Mouse (Mus musculus) midbrain, embryonic 13.5 days (tissue): ENCODE results near the gene Tmem204. TPM values are rescaled to one million over a fixed set of nuclear protein-coding genes. Genes with fewer than 3 reads are reported as not detected.

Experiments
- ATAC-seq: fragments of 200-750 bp; cut with Nextera tagmentation; 2 replicates; pipeline ENCODE4 v1.8.0; 2017; ENCODE audit warnings: mild to moderate bottlenecking, moderate TSS enrichment, moderate library complexity
- H3K27ac ChIP-seq: fragments of 300-500 bp; sonication (generic); 2 replicates; pipeline ENCODE4 v1.5.1; 2015; ENCODE audit warnings: inconsistent platforms, mild to moderate bottlenecking, moderate library complexity
- H3K27me3 ChIP-seq: fragments of 300-500 bp; sonication (generic); 2 replicates; pipeline ENCODE4 v1.6.1; 2015; ENCODE audit warnings: mild to moderate bottlenecking, inconsistent platforms
- H3K36me3 ChIP-seq: fragments of 300-500 bp; sonication (generic); 2 replicates; pipeline ENCODE4 v1.6.1; 2015; ENCODE audit warnings: mild to moderate bottlenecking, inconsistent platforms
- H3K4me1 ChIP-seq: fragments of 300-500 bp; sonication (generic); replicated peaks from 2 replicates; pipeline ENCODE4 v1.6.1; 2015; ENCODE audit warnings: inconsistent platforms
- H3K4me2 ChIP-seq: fragments of 300-500 bp; sonication (generic); replicated peaks from 2 replicates; pipeline ENCODE4 v1.6.1; 2015; ENCODE audit warnings: moderate library complexity, mild to moderate bottlenecking, inconsistent platforms
- H3K4me3 ChIP-seq: fragments of 300-500 bp; sonication (generic); replicated peaks from 2 replicates; pipeline ENCODE4 v1.5.1; 2015; ENCODE audit warnings: mild to moderate bottlenecking, inconsistent platforms
- H3K9ac ChIP-seq: fragments of 300-500 bp; sonication (generic); replicated peaks from 2 replicates; pipeline ENCODE4 v1.6.1; 2015; ENCODE audit warnings: mild to moderate bottlenecking, inconsistent platforms
- H3K9me3 ChIP-seq: fragments of 300-500 bp; sonication (generic); 2 replicates; pipeline ENCODE4 v1.6.1; 2016; ENCODE audit warnings: mild to moderate bottlenecking, inconsistent platforms
- WGBS: fragments of 180-500 bp; shearing (Covaris S2); methylation state at CpG from one replicate; pipeline ENCODE4 v1.1.7; 2015; 5-methylcytosine and 5-hydroxymethylcytosine counted together
- polyA plus RNA-seq: library from polyadenylated mRNA; unstranded; fragments of >200 nt; fragmentation: Nextera tagmentation; extraction: Ambion mirVana; gene quantifications from 2 replicates; pipeline ENCODE4 v1.2.1, GENCODE M21; 2015

The Tmem204 gene
- polyA plus RNA-seq, 1 experiment from 2014 or later = 10.8 TPM

- ATAC-seq = 0 out of 2 replicates have a peak, but pooled peaks have one; percentile 48
- Histone ChIP-seq H3K4me3 (no peak overlapping the region), H3K27me3 (no peaks in the 10 kb centered on the region), H3K36me3 (peaks cover 19% of the 10 kb centered on the region), H3K9me3 (no peaks in the 10 kb centered on the region), H3K27ac (0 out of 2 replicates have a peak overlapping the region, but pooled peaks have one; percentile 14), H3K4me2 (no peak overlapping the region), H3K4me1 (0 out of 2 replicates have a peak, but pooled peaks cover 4% of the 10 kb centered on the region), H3K9ac (no peak overlapping the region)
- WGBS = 87% methylated on average over 14 of the region's 14 CpGs
Observed at GRCm38 (mm10) chr17:25082081-25082847, 1.1 kb downstream of the Tmem204 start.

DNA sequence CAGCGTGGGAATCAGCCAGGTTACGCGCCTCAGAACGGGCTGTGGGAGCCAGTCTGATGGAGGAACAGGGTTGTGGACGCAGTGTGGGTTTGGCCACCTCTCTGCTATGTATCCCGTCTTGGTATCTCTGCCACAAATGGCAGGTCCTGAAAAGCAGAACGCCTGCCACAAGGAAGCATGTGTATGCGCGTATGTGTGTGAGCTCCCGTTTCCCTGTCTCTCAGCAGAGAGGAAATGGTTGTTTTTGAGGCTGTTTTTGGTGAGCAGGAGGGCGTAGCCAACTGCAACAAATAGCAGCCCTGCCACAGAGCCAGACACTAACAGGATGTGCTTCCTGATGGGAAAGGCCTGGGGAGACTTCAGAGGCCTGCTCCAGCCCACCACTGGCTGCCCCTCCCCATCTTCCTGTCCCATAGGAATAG, 2.4 kb downstream of the Tmem204 start:
- 91% methylated on average over 11 of the region's 11 CpGs for WGBS
- no peak for ATAC-seq
- no peaks in the 10 kb centered on the region for H3K9me3 ChIP-seq
- H3K4me3 ChIP-seq = peak overlapping the region; percentile 20; the same call in 1 of the 2 replicates
- H3K4me1 ChIP-seq = 0 out of 2 replicates have a peak, but pooled peaks cover 4% of the 10 kb centered on the region
- H3K9ac ChIP-seq = no peak overlapping the region; the same call in 1 of the 2 replicates
- H3K36me3 ChIP-seq = peaks cover 24% of the 10 kb centered on the region
- H3K4me2 ChIP-seq = no peak overlapping the region
- no peaks in the 10 kb centered on the region for H3K27me3 ChIP-seq
- peak overlapping the region; percentile 44; the same call in 1 of the 2 replicates for H3K27ac ChIP-seq

GRCm38 (mm10) chr17:25080210-25080609, 3.2 kb downstream of the Tmem204 start:
- Histone ChIP-seq H3K36me3 (peaks cover 24% of the 10 kb centered on the region), H3K27me3 (no peaks in the 10 kb centered on the region), H3K4me3 (peak overlapping the region; percentile 20; the same call in 1 of the 2 replicates), H3K9ac (no peak overlapping the region; the same call in 1 of the 2 replicates), H3K9me3 (no peaks in the 10 kb centered on the region), H3K4me2 (no peak overlapping the region), H3K27ac (no peak overlapping the region), H3K4me1 (0 out of 2 replicates have a peak, but pooled peaks cover 4% of the 10 kb centered on the region)
- 90% methylated on average over 13 of the region's 13 CpGs for WGBS
- no peak for ATAC-seq

GRCm38 (mm10) chr17:25077771-25078372, 5.5 kb downstream of the Tmem204 start:
- no peak overlapping the region for H3K4me3 ChIP-seq
- H3K9me3 ChIP-seq = no peaks in the 10 kb centered on the region
- H3K9ac ChIP-seq = no peak overlapping the region
- peaks cover 24% of the 10 kb centered on the region for H3K36me3 ChIP-seq
- WGBS = 74% methylated on average over 13 of the region's 13 CpGs
- peak; percentile 76 for ATAC-seq
- H3K27ac ChIP-seq = peak overlapping the region; percentile 48
- 0 out of 2 replicates have a peak, but pooled peaks cover 4% of the 10 kb centered on the region for H3K4me1 ChIP-seq
- no peaks in the 10 kb centered on the region for H3K27me3 ChIP-seq
- H3K4me2 ChIP-seq = 0 out of 2 replicates have a peak overlapping the region, but pooled peaks have one; percentile 1

DNA sequence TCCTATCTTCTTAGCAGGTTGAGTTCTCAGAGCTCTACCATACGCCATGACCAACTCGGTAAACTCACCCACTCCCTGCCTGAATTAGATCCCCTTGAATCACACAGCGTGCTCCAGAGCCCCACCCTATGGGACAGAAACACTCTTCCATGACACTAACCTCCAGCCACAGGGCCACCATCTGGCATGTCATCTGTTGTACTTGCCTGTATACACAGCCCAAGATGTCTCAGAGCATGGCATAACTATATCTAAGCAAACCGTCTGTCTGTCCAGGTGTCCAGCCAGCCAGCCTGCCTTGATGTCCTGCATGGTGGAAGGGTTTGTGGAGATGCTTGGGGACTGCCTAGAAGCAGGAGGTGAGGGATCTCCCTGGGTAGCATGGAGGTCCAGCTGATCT, 6.5 kb downstream of the Tmem204 start:
- ATAC-seq = no peak
- Histone ChIP-seq H3K4me1 (0 out of 2 replicates have a peak, but pooled peaks cover 4% of the 10 kb centered on the region), H3K4me3 (no peak overlapping the region), H3K27me3 (no peaks in the 10 kb centered on the region), H3K27ac (peak overlapping the region; percentile 21; the same call in 1 of the 2 replicates), H3K4me2 (no peak overlapping the region), H3K36me3 (peaks cover 25% of the 10 kb centered on the region), H3K9ac (no peak overlapping the region), H3K9me3 (no peaks in the 10 kb centered on the region)
- 88% methylated on average over 4 of the region's 4 CpGs for WGBS

GRCm38 (mm10) chr17:25068690-25069089, 14.7 kb downstream of the Tmem204 start:
- WGBS = 75% methylated on average over 2 of the region's 2 CpGs
- peaks cover 26% of the 10 kb centered on the region for H3K36me3 ChIP-seq
- H3K27me3 ChIP-seq = no peaks in the 10 kb centered on the region
- H3K9ac ChIP-seq = no peak overlapping the region
- H3K9me3 ChIP-seq = no peaks in the 10 kb centered on the region
- no peak overlapping the region for H3K4me3 ChIP-seq
- no peak overlapping the region for H3K27ac ChIP-seq
- no peak for ATAC-seq
- no peaks in the 10 kb centered on the region for H3K4me1 ChIP-seq
- no peak overlapping the region for H3K4me2 ChIP-seq

- ATAC-seq = no peak
- H3K36me3 ChIP-seq = peaks cover 26% of the 10 kb centered on the region
- no peak overlapping the region for H3K9ac ChIP-seq
- H3K9me3 ChIP-seq = no peaks in the 10 kb centered on the region
- 78% methylated on average over 8 of the region's 8 CpGs for WGBS
- H3K4me1 ChIP-seq = no peaks in the 10 kb centered on the region
- H3K27me3 ChIP-seq = no peaks in the 10 kb centered on the region
- H3K4me2 ChIP-seq = no peak overlapping the region
- H3K4me3 ChIP-seq = no peak overlapping the region
- H3K27ac ChIP-seq = no peak overlapping the region
Observed at GRCm38 (mm10) chr17:25067442-25067851, 15.9 kb downstream of the Tmem204 start.

- no peaks in the 10 kb centered on the region for H3K4me1 ChIP-seq
- H3K4me2 ChIP-seq = no peak overlapping the region
- ATAC-seq = no peak
- no peaks in the 10 kb centered on the region for H3K9me3 ChIP-seq
- H3K4me3 ChIP-seq = no peak overlapping the region
- no peak overlapping the region for H3K27ac ChIP-seq
- H3K27me3 ChIP-seq = no peaks in the 10 kb centered on the region
- no peak overlapping the region for H3K9ac ChIP-seq
- WGBS = 94% methylated on average over 7 of the region's 7 CpGs
- H3K36me3 ChIP-seq = peaks cover 32% of the 10 kb centered on the region
Observed at GRCm38 (mm10) chr17:25066595-25066994, 16.8 kb downstream of the Tmem204 start.

DNA sequence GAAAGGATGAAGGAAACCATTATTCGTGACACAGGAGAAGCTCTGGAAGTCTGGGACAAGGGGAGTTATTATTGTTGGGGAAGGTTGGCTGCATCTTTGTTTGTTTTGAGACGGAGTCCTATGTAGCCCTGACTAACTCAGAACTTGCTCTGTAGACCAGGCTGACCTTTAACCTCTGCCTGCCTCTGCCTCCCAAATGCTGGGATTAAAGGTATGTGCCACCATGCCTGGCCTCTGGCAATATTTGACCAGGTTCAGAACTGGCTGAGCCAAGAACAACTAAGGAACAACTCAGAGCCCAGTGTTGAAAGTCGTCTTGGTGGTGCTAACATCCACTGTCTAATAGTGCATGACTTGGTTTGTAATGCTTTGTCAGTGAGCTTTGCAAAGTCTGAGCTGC, 18.2 kb downstream of the Tmem204 start:
- no peaks in the 10 kb centered on the region for H3K4me1 ChIP-seq
- H3K9ac ChIP-seq = no peak overlapping the region
- no peak overlapping the region for H3K4me3 ChIP-seq
- 92% methylated on average over 3 of the region's 3 CpGs for WGBS
- no peak for ATAC-seq
- H3K9me3 ChIP-seq = no peaks in the 10 kb centered on the region
- H3K27me3 ChIP-seq = no peaks in the 10 kb centered on the region
- peaks cover 40% of the 10 kb centered on the region for H3K36me3 ChIP-seq
- H3K4me2 ChIP-seq = no peak overlapping the region
- H3K27ac ChIP-seq = no peak overlapping the region

DNA sequence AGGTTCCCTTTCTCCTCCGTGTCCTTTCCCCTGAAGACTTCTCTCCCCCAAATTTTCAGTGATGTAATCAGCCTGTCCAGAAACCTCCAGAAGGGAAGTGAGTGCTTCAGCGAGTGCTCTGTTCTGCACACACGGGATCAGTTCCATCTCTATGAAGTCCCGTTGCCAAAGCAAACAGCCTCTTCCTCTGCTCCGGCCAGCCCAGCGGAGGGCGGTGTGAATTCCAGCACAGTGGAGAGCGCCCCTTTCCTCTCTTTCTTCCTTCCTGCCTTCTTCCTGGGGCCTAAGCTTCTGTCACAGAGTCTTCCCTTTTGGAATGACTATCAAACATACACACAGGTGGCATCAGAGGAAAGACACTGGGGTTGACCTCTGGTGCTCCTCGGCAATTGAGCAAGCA, 19.0 kb downstream of the Tmem204 start:
- no peak for ATAC-seq
- no peak overlapping the region for H3K9ac ChIP-seq
- H3K9me3 ChIP-seq = no peaks in the 10 kb centered on the region
- no peaks in the 10 kb centered on the region for H3K27me3 ChIP-seq
- WGBS = 80% methylated on average over 9 of the region's 9 CpGs
- H3K4me3 ChIP-seq = no peak overlapping the region
- H3K4me2 ChIP-seq = no peak overlapping the region
- no peak overlapping the region; the same call in 1 of the 2 replicates for H3K27ac ChIP-seq
- H3K4me1 ChIP-seq = no peaks in the 10 kb centered on the region
- peaks cover 40% of the 10 kb centered on the region for H3K36me3 ChIP-seq

DNA sequence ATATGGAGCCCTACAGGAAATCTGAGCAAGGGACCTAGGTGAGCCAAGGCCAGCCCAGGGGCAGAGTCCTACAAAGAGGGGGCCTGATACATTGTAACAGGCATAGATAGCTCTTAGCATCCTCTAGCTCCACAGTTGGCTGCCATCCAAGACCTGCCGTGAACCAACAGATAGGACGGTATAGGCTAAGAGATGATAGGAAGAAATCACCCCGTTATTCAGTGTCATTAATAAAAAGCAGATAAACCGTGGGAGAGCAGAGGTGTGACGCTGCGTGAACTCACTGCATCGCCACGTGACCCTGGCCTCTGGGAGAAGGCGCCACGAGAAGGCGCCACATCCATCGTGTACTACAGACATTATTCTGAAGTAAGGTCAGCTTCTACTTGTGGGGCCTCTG, 19.5 kb downstream of the Tmem204 start:
- H3K9me3 ChIP-seq = no peaks in the 10 kb centered on the region
- no peak overlapping the region for H3K9ac ChIP-seq
- no peaks in the 10 kb centered on the region for H3K4me1 ChIP-seq
- no peaks in the 10 kb centered on the region for H3K27me3 ChIP-seq
- no peak overlapping the region for H3K4me2 ChIP-seq
- no peak overlapping the region for H3K4me3 ChIP-seq
- WGBS = 90% methylated on average over 12 of the region's 12 CpGs
- H3K27ac ChIP-seq = no peak overlapping the region; the same call in 1 of the 2 replicates
- ATAC-seq = no peak
- peaks cover 44% of the 10 kb centered on the region for H3K36me3 ChIP-seq

GRCm38 (mm10) chr17:25063261-25063660, 20.1 kb downstream of the Tmem204 start:
- Histone ChIP-seq H3K27me3 (no peaks in the 10 kb centered on the region), H3K36me3 (peaks cover 47% of the 10 kb centered on the region), H3K4me2 (no peak overlapping the region), H3K4me3 (no peak overlapping the region), H3K27ac (no peak overlapping the region), H3K9me3 (no peaks in the 10 kb centered on the region), H3K9ac (no peak overlapping the region), H3K4me1 (no peaks in the 10 kb centered on the region)
- ATAC-seq = no peak
- WGBS = 85% methylated on average over 4 of the region's 4 CpGs
